Mouse (Mus musculus) liver, embryonic 14 days (tissue): Measurements from ENCODE around the gene Ssc4d. TPM values are rescaled to one million over a fixed set of nuclear protein-coding genes. Genes with fewer than 3 reads are reported as not detected.

Source experiments
- polyA plus RNA-seq: library from polyadenylated mRNA; depleted of rRNA; stranded (reverse); fragments of >200 nt; gene quantifications from 2 replicates; pipeline ENCODE4 v1.2.3, GENCODE M21; 2012; rRNA removed

Ssc4d gene
- polyA plus RNA-seq = 1.8 and 2.7 TPM in 2 replicates

GRCm38 (mm10) chr5:135974365-135974764 lies at the start of gene Ssc4d:
TSS of gene Ssc4d (minus strand) at chr5:135974531.

DNA sequence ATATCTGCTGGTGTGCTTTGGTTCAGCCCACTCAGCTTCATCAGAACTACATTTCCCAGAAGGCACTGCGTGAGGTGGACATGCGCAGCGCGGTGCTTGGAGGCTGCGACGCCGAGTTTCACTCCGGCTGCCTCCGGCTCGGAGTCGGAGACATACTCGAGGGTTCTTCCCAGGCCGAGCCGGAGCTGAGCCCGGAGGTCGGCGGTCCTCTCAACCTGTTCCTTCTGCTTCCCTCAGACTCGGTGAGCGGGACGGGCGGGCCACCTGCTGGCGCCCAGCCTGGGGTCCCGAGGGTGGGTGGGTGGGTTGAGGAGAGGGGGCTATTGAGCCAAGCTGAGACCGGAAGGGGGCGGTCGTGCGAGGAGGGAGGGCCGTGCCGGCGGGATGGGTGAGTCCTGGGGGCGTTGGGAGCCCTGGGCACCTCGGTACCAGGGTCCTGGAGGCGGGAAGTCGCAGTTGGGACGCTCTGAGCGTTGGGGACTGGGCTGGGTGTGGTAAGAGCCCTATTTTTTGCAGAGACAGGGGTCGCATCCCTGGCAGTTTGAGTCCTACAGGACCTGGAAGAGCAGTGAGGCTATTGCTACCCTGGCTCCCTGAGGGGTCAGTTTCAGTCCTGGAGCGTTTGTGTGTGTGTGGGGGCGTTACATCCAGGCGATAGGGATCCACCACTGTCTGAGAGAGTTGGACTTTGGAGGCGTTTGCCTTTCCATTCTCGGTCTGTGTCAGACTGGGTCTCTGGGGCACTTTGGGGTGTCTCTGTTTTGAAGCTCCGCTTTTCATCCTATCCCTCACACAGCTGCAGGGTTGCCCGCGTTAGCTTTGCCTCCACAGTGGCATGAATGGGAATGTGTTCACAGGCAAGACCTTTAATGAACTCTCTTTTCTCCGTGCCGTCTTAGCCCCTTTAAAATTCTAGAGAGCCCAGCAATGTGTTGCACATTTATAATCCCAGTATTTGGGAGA lies 20.7 kb upstream of the Ssc4d start, which contains the start of gene Dtx2:
Gene Dtx2, plus strand, starts transcription at position 76 of the 963 bp plus-strand sequence.

GRCm38 (mm10) chr5:135979904-135980303 lies 5.6 kb upstream of the Ssc4d start, which contains the start of gene Zp3:
TSS of gene Zp3 (plus strand) at chr5:135980099.

DNA sequence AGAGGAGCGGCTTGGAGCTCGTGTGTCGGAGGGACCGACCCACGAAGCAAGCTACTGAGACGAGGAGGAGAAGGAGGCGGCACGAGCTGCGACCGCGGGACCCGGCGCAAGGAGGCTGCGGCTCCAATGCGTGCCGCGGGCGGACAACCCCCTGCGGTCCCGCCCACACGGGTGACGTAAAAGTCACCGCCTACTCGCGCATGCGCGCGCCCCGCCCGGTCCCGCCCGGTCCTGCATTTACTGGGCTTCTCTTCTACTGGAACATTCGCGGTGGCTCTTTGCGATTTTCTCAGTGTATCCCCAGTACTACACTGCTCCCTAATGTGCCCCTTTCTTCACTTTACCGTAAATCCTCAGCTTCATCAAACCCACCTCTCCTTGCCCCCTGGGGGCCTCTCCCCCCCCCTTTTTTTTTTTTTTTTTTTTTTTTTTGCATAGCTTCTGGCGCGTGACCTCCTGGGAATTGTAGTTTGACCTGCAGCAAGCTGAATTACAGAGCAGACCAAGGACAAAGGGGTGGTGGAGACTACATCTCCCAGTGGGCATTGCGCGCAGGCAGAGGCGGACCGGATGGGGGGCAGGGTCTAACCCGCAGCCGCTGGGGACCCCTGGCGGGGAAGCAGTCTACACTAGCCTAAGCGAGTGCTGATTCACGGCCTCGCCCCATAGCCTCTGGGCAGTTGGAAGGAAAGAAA lies 39.7 kb downstream of the Ssc4d start, which contains the start of gene Ywhag:
Gene Ywhag, minus strand, starts transcription at position 136 of the 695 bp plus-strand sequence.

Other genes with a start within 250 kb of the Ssc4d start
- 4.6 and 5.7 TPM in 2 replicates for gene Tmem120a, start 230.1 kb downstream of the Ssc4d start, polyA plus RNA-seq
- gene Styxl1, start 196.1 kb downstream of the Ssc4d start, polyA plus RNA-seq = 0.05 TPM in 1 of 2 replicates, not detected in the other
- 211 and 234 TPM in 2 replicates for gene Mdh2, start 196.1 kb downstream of the Ssc4d start, polyA plus RNA-seq
- gene Srrm3, start 167.6 kb downstream of the Ssc4d start, polyA plus RNA-seq = 0.01 and 0.02 TPM in 2 replicates
- 1.3 and 4.2 TPM in 2 replicates for gene Hspb1, start 86.6 kb downstream of the Ssc4d start, polyA plus RNA-seq
- 22.8 and 28.2 TPM in 2 replicates for gene Ywhag, start 39.9 kb downstream of the Ssc4d start, polyA plus RNA-seq
- not detected in 2 replicates for gene Zp3, start 5.6 kb upstream of the Ssc4d start, polyA plus RNA-seq
- 3.1 and 3.7 TPM in 2 replicates for gene Dtx2, start 20.3 kb upstream of the Ssc4d start, polyA plus RNA-seq
- gene Upk3b, start 64.0 kb upstream of the Ssc4d start, polyA plus RNA-seq = 1.6 and 1.8 TPM in 2 replicates
- 0.85 TPM in 1 of 2 replicates, not detected in the other for gene Upk3bl, start 80.0 kb upstream of the Ssc4d start, polyA plus RNA-seq
- gene Rasa4, start 109.4 kb upstream of the Ssc4d start, polyA plus RNA-seq = 1.3 and 1.6 TPM in 2 replicates
- 89.2 and 101 TPM in 2 replicates for gene Polr2j, start 142.1 kb upstream of the Ssc4d start, polyA plus RNA-seq
- gene Lrwd1, start 161.5 kb upstream of the Ssc4d start, polyA plus RNA-seq = 40.2 and 45.9 TPM in 2 replicates
- gene Alkbh4, start 161.6 kb upstream of the Ssc4d start, polyA plus RNA-seq = 7.4 and 8.4 TPM in 2 replicates
- gene Orai2, start 196.2 kb upstream of the Ssc4d start, polyA plus RNA-seq = 2.9 and 3.8 TPM in 2 replicates
- gene Prkrip1, start 224.4 kb upstream of the Ssc4d start, polyA plus RNA-seq = 16.1 and 17.9 TPM in 2 replicates